Mouse (Mus musculus): Measurements from ENCODE around the gene Kcnh2. TPM values are rescaled to one million over a fixed set of nuclear protein-coding genes. Genes with fewer than 3 reads are reported as not detected.

Kcnh2 gene
- polyA plus RNA-seq, 1 experiment from 2014 or later = 7.0 TPM

Other genes with a start within 250 kb of the Kcnh2 start
- gene Nupl2, start 186.6 kb downstream of the Kcnh2 start, polyA plus RNA-seq (2015; fragmentation: Nextera tagmentation; extraction: Ambion mirVana) = 16.6 TPM in 2 replicates
- gene Nos3, start 13.2 kb upstream of the Kcnh2 start, polyA plus RNA-seq (2015; fragmentation: Nextera tagmentation; extraction: Ambion mirVana) = 17.1 and 18.8 TPM in 2 replicates
- 0.64 and 0.77 TPM in 2 replicates for gene Atg9b, start 40.5 kb upstream of the Kcnh2 start, polyA plus RNA-seq (2015; fragmentation: Nextera tagmentation; extraction: Ambion mirVana)
- 44.7 and 49.6 TPM in 2 replicates for gene Abcb8, start 42.1 kb upstream of the Kcnh2 start, polyA plus RNA-seq (2015; fragmentation: Nextera tagmentation; extraction: Ambion mirVana)
- 0.16 TPM in 2 replicates for gene Asic3, start 61.8 kb upstream of the Kcnh2 start, polyA plus RNA-seq (2015; fragmentation: Nextera tagmentation; extraction: Ambion mirVana)
- 38.6 and 43.4 TPM in 2 replicates for gene Cdk5, start 71.9 kb upstream of the Kcnh2 start, polyA plus RNA-seq (2015; fragmentation: Nextera tagmentation; extraction: Ambion mirVana)
- gene Slc4a2, start 72.2 kb upstream of the Kcnh2 start, polyA plus RNA-seq (2015; fragmentation: Nextera tagmentation; extraction: Ambion mirVana) = 40.4 and 44.4 TPM in 2 replicates
- 91.2 and 96.3 TPM in 2 replicates for gene Fastk, start 93.7 kb upstream of the Kcnh2 start, polyA plus RNA-seq (2015; fragmentation: Nextera tagmentation; extraction: Ambion mirVana)
- 15.9 and 18.7 TPM in 2 replicates for gene Tmub1, start 96.2 kb upstream of the Kcnh2 start, polyA plus RNA-seq (2015; fragmentation: Nextera tagmentation; extraction: Ambion mirVana)
- 41.3 and 42.8 TPM in 2 replicates for gene Agap3, start 100.6 kb upstream of the Kcnh2 start, polyA plus RNA-seq (2015; fragmentation: Nextera tagmentation; extraction: Ambion mirVana)
- not detected in 2 replicates for gene Gbx1, start 175.6 kb upstream of the Kcnh2 start, polyA plus RNA-seq (2015; fragmentation: Nextera tagmentation; extraction: Ambion mirVana)
- 0.36 and 0.59 TPM in 2 replicates for gene Asb10, start 189.4 kb upstream of the Kcnh2 start, polyA plus RNA-seq (2015; fragmentation: Nextera tagmentation; extraction: Ambion mirVana)
- not detected in 2 replicates for gene 4931409K22Rik, start 205.2 kb upstream of the Kcnh2 start, polyA plus RNA-seq (2015; fragmentation: Nextera tagmentation; extraction: Ambion mirVana)
- 108 and 110 TPM in 2 replicates for gene Abcf2, start 225.9 kb upstream of the Kcnh2 start, polyA plus RNA-seq (2015; fragmentation: Nextera tagmentation; extraction: Ambion mirVana)
- 21.7 and 21.8 TPM in 2 replicates for gene Chpf2, start 235.1 kb upstream of the Kcnh2 start, polyA plus RNA-seq (2015; fragmentation: Nextera tagmentation; extraction: Ambion mirVana)

All from lung, embryonic 15.5 days (tissue).